Mouse (Mus musculus) adrenal gland, adult (tissue): Measurements from ENCODE around the gene Rap2c.

Experiments used
- DNase-seq, 2 experiments: peaks; one replicate each; pipeline ENCODE4 v3.0.0; 2022 to 2023; ENCODE audit warnings: low spot score in 1 of 2; ENCODE audit not compliant: inconsistent age in 2 of 2

The Rap2c gene

GRCm38 (mm10) chrX:51017851-51018785 lies at the start of gene Rap2c:
Rap2c (minus strand) TSS chrX:51018018.
- peak; percentile 65 to 82 for DNase-seq

GRCm38 (mm10) chrX:51066539-51067286 lies 48.9 kb upstream of the Rap2c start:
- no peak for DNase-seq

- DNase-seq: peak; percentile 15 to 74
These were observed 48.0 kb upstream of the Rap2c start for GRCm38 (mm10) chrX:51065773-51066172.

- no peak for DNase-seq
These were observed 47.4 kb upstream of the Rap2c start for GRCm38 (mm10) chrX:51065158-51065664.

GRCm38 (mm10) chrX:51060220-51060619 lies 42.4 kb upstream of the Rap2c start:
- DNase-seq: no peak

- DNase-seq: no peak
These were observed 40.9 kb upstream of the Rap2c start for GRCm38 (mm10) chrX:51058741-51059140.

- no peak for DNase-seq
These were observed 40.5 kb upstream of the Rap2c start for GRCm38 (mm10) chrX:51058317-51058716.

GRCm38 (mm10) chrX:51051680-51052461 lies 34.1 kb upstream of the Rap2c start:
- DNase-seq: no peak

- DNase-seq: no peak
These were observed 17.9 kb upstream of the Rap2c start for GRCm38 (mm10) chrX:51035678-51036209.

- DNase-seq: peak; percentile 56 to 77
These were observed 2.1 kb upstream of the Rap2c start for GRCm38 (mm10) chrX:51019884-51020283.

- DNase-seq: peak; percentile 82 to 90
These were observed 965 bp upstream of the Rap2c start for GRCm38 (mm10) chrX:51018786-51019179.

- peak in 1 of 2 experiments; percentile 58 for DNase-seq
These were observed 892 bp downstream of the Rap2c start for GRCm38 (mm10) chrX:51016926-51017325.

GRCm38 (mm10) chrX:51012280-51012679 lies 5.5 kb downstream of the Rap2c start:
- DNase-seq: no peak

GRCm38 (mm10) chrX:51010323-51010722 lies 7.5 kb downstream of the Rap2c start:
- no peak for DNase-seq

GRCm38 (mm10) chrX:51000791-51001190 lies 17.0 kb downstream of the Rap2c start:
- DNase-seq: peak; percentile 65 to 76

GRCm38 (mm10) chrX:50995310-50995709 lies 22.5 kb downstream of the Rap2c start:
- DNase-seq: no peak

- no peak for DNase-seq
These were observed 26.5 kb downstream of the Rap2c start for GRCm38 (mm10) chrX:50991324-50991723.

GRCm38 (mm10) chrX:50989940-50990339 lies 27.9 kb downstream of the Rap2c start:
- DNase-seq: no peak

GRCm38 (mm10) chrX:50988581-50988980 lies 29.2 kb downstream of the Rap2c start:
- DNase-seq: no peak

- no peak for DNase-seq
These were observed 39.4 kb downstream of the Rap2c start for GRCm38 (mm10) chrX:50978428-50978827.

- DNase-seq: no peak
These were observed 45.7 kb downstream of the Rap2c start for GRCm38 (mm10) chrX:50972145-50972544.
